8 mouse cellular contexts compared by ENCODE assay signal in genomic region chr3:89354816-89355511, GRCm38 (mm10). TPM values are rescaled to one million over a fixed set of nuclear protein-coding genes. Genes with fewer than 3 reads are reported as not detected.
A peak's percentile ranks its signal among the peaks of the same experiment; 100 is the strongest.
DNase-seq lines count a peak whose midpoint lies in the region; ATAC-seq and TF ChIP-seq lines count a peak whose summit lies in the region.

No protein-coding gene starts in this region.

- H3K27ac ChIP-seq in forebrain, embryonic 13.5 days, result no peak overlapping the region
- no peak overlapping the region for H3K27ac ChIP-seq in forebrain, embryonic 15.5 days (replicated peaks)
- H3K27ac ChIP-seq in cerebellum, adult 2 months (ENCODE audit: insufficient read depth, low read length), result no peak overlapping the region
- 0 out of 2 replicates have a peak overlapping the region, but pooled peaks have one; percentile 1 for H3K27ac ChIP-seq in stomach, embryonic 15.5 days

- intact Hi-C loops in gastrocnemius, postnatal 14 days (cut with DNase I; ENCODE audit: low total_unique reads), result loop anchor here (5.0 kb wide), 1 partner anchor 38 kb away; no protein-coding TSS in a partner anchor
- intact Hi-C loops in left cerebral cortex, postnatal 4 days (cut with DNase I), result no loop called here

- H3K4me1 ChIP-seq in forebrain, embryonic 13.5 days, result peaks cover 11% of the 10 kb centered on the region; the same call in 1 of the 2 replicates
- peaks cover 8% of the 10 kb centered on the region for H3K4me1 ChIP-seq in forebrain, embryonic 15.5 days
- H3K4me1 ChIP-seq in cerebellum, adult 2 months (ENCODE audit: control insufficient read depth, insufficient read depth, low read length), result no peaks in the 10 kb centered on the region
- peaks cover 13% of the 10 kb centered on the region for H3K4me1 ChIP-seq in stomach, embryonic 15.5 days

- peak; percentile 28; the same call in 1 of the 2 replicates for ATAC-seq in forebrain, embryonic 13.5 days
- ATAC-seq in forebrain, embryonic 15.5 days (replicated peaks), result no peak
- peak; percentile 20; the same call in 1 of the 2 replicates for ATAC-seq in stomach, embryonic 15.5 days (ENCODE audit: insufficient read depth, low FRiP score, low read depth)

- no peaks in the 10 kb centered on the region for H3K79me2 ChIP-seq in myocyte (ENCODE audit: control insufficient read depth, insufficient read depth)

- H3K4me3 ChIP-seq in forebrain, embryonic 13.5 days, result no peak overlapping the region
- no peak overlapping the region for H3K4me3 ChIP-seq in forebrain, embryonic 15.5 days
- H3K4me3 ChIP-seq in cerebellum, adult 2 months (replicated peaks; ENCODE audit: insufficient read depth, low read depth, low read length), result no peak overlapping the region
- no peak overlapping the region for H3K4me3 ChIP-seq in myocyte
- no peak overlapping the region for H3K4me3 ChIP-seq in stomach, embryonic 15.5 days (replicated peaks)

- H3K4me2 ChIP-seq in forebrain, embryonic 13.5 days, result no peak overlapping the region
- no peak overlapping the region for H3K4me2 ChIP-seq in forebrain, embryonic 15.5 days (replicated peaks)
- H3K4me2 ChIP-seq in myocyte (ENCODE audit: low read depth), result peak overlapping the region; percentile 4
- H3K4me2 ChIP-seq in stomach, embryonic 15.5 days, result no peak overlapping the region

- peak; percentile 81 to 89 for DNase-seq in cerebellum, adult 2 months
- peak; percentile 81 for DNase-seq in gastrocnemius, postnatal 14 days
- DNase-seq in kidney, adult 11 months, result peak; percentile 89
- DNase-seq in left cerebral cortex, postnatal 4 days, result peak; percentile 85

- TF ChIP-seq CTCF in cerebellum, adult 2 months (IDR thresholded peaks at IDR 0.05; ENCODE audit: borderline replicate concordance, insufficient read depth, low read depth, low read length), result peak; percentile 88

- WGBS in forebrain, embryonic 13.5 days, result 22% methylated on average over 5 of the region's 5 CpGs
- 17% methylated on average over 5 of the region's 5 CpGs for WGBS in forebrain, embryonic 15.5 days
- WGBS in cerebellum, adult 2 months, result 20% methylated on average over 5 of the region's 5 CpGs
- 15% methylated on average over 5 of the region's 5 CpGs for WGBS in stomach, embryonic 15.5 days

- peaks cover 27% of the 10 kb centered on the region; the same call in 1 of the 2 replicates for H3K27me3 ChIP-seq in forebrain, embryonic 13.5 days
- no peaks in the 10 kb centered on the region for H3K27me3 ChIP-seq in forebrain, embryonic 15.5 days
- H3K27me3 ChIP-seq in cerebellum, adult 2 months (ENCODE audit: control insufficient read depth, insufficient read depth, low read length), result no peaks in the 10 kb centered on the region
- H3K27me3 ChIP-seq in myocyte (ENCODE audit: control insufficient read depth, insufficient read depth, insufficient read length), result peaks cover 9% of the 10 kb centered on the region
- no peaks in the 10 kb centered on the region for H3K27me3 ChIP-seq in stomach, embryonic 15.5 days (replicated peaks)

- H3K9ac ChIP-seq in forebrain, embryonic 13.5 days, result no peak overlapping the region; the same call in 1 of the 2 replicates
- no peak overlapping the region for H3K9ac ChIP-seq in forebrain, embryonic 15.5 days (replicated peaks)
- no peak overlapping the region for H3K9ac ChIP-seq in stomach, embryonic 15.5 days

- no peaks in the 10 kb centered on the region for H3K36me3 ChIP-seq in forebrain, embryonic 13.5 days (ENCODE audit: poor library complexity, severe bottlenecking)
- H3K36me3 ChIP-seq in forebrain, embryonic 15.5 days, result no peaks in the 10 kb centered on the region
- H3K36me3 ChIP-seq in myocyte (ENCODE audit: control insufficient read depth, insufficient read depth), result no peaks in the 10 kb centered on the region
- no peaks in the 10 kb centered on the region for H3K36me3 ChIP-seq in stomach, embryonic 15.5 days

- TF ChIP-seq POLR2A in cerebellum, adult 2 months (IDR thresholded peaks at IDR 0.05; ENCODE audit: borderline replicate concordance, insufficient read depth, low read length), result no peak
- no peak for TF ChIP-seq POLR2A in myocyte (IDR thresholded peaks at IDR 0.05; ENCODE audit: insufficient read length, low read depth)

- no peak overlapping the region for H3ac ChIP-seq in myocyte (ENCODE audit: control insufficient read depth, insufficient read length)

- H3K9me3 ChIP-seq in forebrain, embryonic 13.5 days (replicated peaks), result no peaks in the 10 kb centered on the region
- H3K9me3 ChIP-seq in forebrain, embryonic 15.5 days, result no peaks in the 10 kb centered on the region
- no peaks in the 10 kb centered on the region for H3K9me3 ChIP-seq in stomach, embryonic 15.5 days

TF ChIP-seq in myocyte, 11 proteins besides CTCF, POLR2A, EP300 and RAD21:
- TF ChIP-seq SRF (IDR thresholded peaks at IDR 0.05; ENCODE audit: control insufficient read depth, insufficient read length, low read depth) (no peak), CEBPB (IDR thresholded peaks at IDR 0.05; ENCODE audit: insufficient read depth, poor library complexity, severe bottlenecking) (no peak), E2F4 (IDR thresholded peaks at IDR 0.05; ENCODE audit: insufficient read depth) (no peak)

RNA-seq across cellular contexts. Expression of gene Adam15, which starts 5.2 kb away (rescaled TPM):
- polyA plus RNA-seq in forebrain, embryonic 13.5 days (2015; fragmentation: Nextera tagmentation; extraction: Ambion mirVana), result 24.1 and 27.5 TPM in 2 replicates
- polyA plus RNA-seq in forebrain, embryonic 15.5 days (2015; fragmentation: Nextera tagmentation; extraction: Ambion mirVana), result 32.9 and 34.0 TPM in 2 replicates
- polyA plus RNA-seq in cerebellum, adult 2 months (2012; rRNA removed), result 142 and 147 TPM in 2 replicates
- total RNA-seq in gastrocnemius, postnatal 14 days (2021), result 10 to 100 TPM; 35.0 to 40.1 TPM
- total RNA-seq in left cerebral cortex, postnatal 4 days (2021), result 10 to 100 TPM; 84.1 to 91.0 TPM
- 78.4 TPM for polyA plus RNA-seq in myocyte (2012; fragmentation: generic; extraction: Trizol)
- polyA plus RNA-seq in stomach, embryonic 15.5 days (2015; fragmentation: Nextera tagmentation; extraction: Ambion mirVana), result 44.7 and 53.2 TPM in 2 replicates

RNA-seq across cellular contexts. Expression of gene Dcst2, which starts 6.8 kb away (rescaled TPM):
- 0.06 and 0.13 TPM in 2 replicates for polyA plus RNA-seq in forebrain, embryonic 13.5 days (2015; fragmentation: Nextera tagmentation; extraction: Ambion mirVana)
- 0.11 and 0.13 TPM in 2 replicates for polyA plus RNA-seq in forebrain, embryonic 15.5 days (2015; fragmentation: Nextera tagmentation; extraction: Ambion mirVana)
- 0.32 and 0.36 TPM in 2 replicates for polyA plus RNA-seq in cerebellum, adult 2 months (2012; rRNA removed)
- total RNA-seq in gastrocnemius, postnatal 14 days (2021), result not detected
- total RNA-seq in left cerebral cortex, postnatal 4 days (2021), result under 1 TPM; 0.74 to 0.92 TPM
- 0.01 TPM for polyA plus RNA-seq in myocyte (2012; fragmentation: generic; extraction: Trizol)
- 0.30 and 0.67 TPM in 2 replicates for polyA plus RNA-seq in stomach, embryonic 15.5 days (2015; fragmentation: Nextera tagmentation; extraction: Ambion mirVana)

RNA-seq across cellular contexts. Expression of gene Dcst1, which starts 10.1 kb away (rescaled TPM):
- polyA plus RNA-seq in forebrain, embryonic 13.5 days (2015; fragmentation: Nextera tagmentation; extraction: Ambion mirVana), result 0.37 and 0.57 TPM in 2 replicates
- 0.51 and 0.89 TPM in 2 replicates for polyA plus RNA-seq in forebrain, embryonic 15.5 days (2015; fragmentation: Nextera tagmentation; extraction: Ambion mirVana)
- 0.10 and 0.27 TPM in 2 replicates for polyA plus RNA-seq in cerebellum, adult 2 months (2012; rRNA removed)
- total RNA-seq in gastrocnemius, postnatal 14 days (2021), result not detected
- total RNA-seq in left cerebral cortex, postnatal 4 days (2021), result under 1 TPM; 0.22 to 0.97 TPM
- polyA plus RNA-seq in myocyte (2012; fragmentation: generic; extraction: Trizol), result 0.41 TPM
- polyA plus RNA-seq in stomach, embryonic 15.5 days (2015; fragmentation: Nextera tagmentation; extraction: Ambion mirVana), result 0.30 and 0.52 TPM in 2 replicates

RNA-seq across cellular contexts. Expression of gene Efna4, which starts 17.1 kb away (rescaled TPM):
- 16.0 and 16.3 TPM in 2 replicates for polyA plus RNA-seq in forebrain, embryonic 13.5 days (2015; fragmentation: Nextera tagmentation; extraction: Ambion mirVana)
- polyA plus RNA-seq in forebrain, embryonic 15.5 days (2015; fragmentation: Nextera tagmentation; extraction: Ambion mirVana), result 14.4 and 15.7 TPM in 2 replicates
- polyA plus RNA-seq in cerebellum, adult 2 months (2012; rRNA removed), result 0.36 and 0.64 TPM in 2 replicates
- total RNA-seq in gastrocnemius, postnatal 14 days (2021), result under 1 TPM; 0.42 to 0.80 TPM
- total RNA-seq in left cerebral cortex, postnatal 4 days (2021), result 1 to 10 TPM; 5.7 to 7.4 TPM
- 5.4 TPM for polyA plus RNA-seq in myocyte (2012; fragmentation: generic; extraction: Trizol)
- polyA plus RNA-seq in stomach, embryonic 15.5 days (2015; fragmentation: Nextera tagmentation; extraction: Ambion mirVana), result 17.9 and 19.4 TPM in 2 replicates

RNA-seq across cellular contexts. Expression of gene Efna3, which starts 32.2 kb away (rescaled TPM):
- 18.7 and 23.4 TPM in 2 replicates for polyA plus RNA-seq in forebrain, embryonic 13.5 days (2015; fragmentation: Nextera tagmentation; extraction: Ambion mirVana)
- polyA plus RNA-seq in forebrain, embryonic 15.5 days (2015; fragmentation: Nextera tagmentation; extraction: Ambion mirVana), result 41.0 and 42.5 TPM in 2 replicates
- 31.9 and 37.0 TPM in 2 replicates for polyA plus RNA-seq in cerebellum, adult 2 months (2012; rRNA removed)
- not detected for total RNA-seq in gastrocnemius, postnatal 14 days (2021)
- total RNA-seq in left cerebral cortex, postnatal 4 days (2021), result 10 to 100 TPM; 64.7 to 66.2 TPM
- 1.8 TPM for polyA plus RNA-seq in myocyte (2012; fragmentation: generic; extraction: Trizol)
- 9.5 and 9.6 TPM in 2 replicates for polyA plus RNA-seq in stomach, embryonic 15.5 days (2015; fragmentation: Nextera tagmentation; extraction: Ambion mirVana)
